Mouse (Mus musculus) liver, embryonic 15.5 days (tissue): ENCODE results near the gene Arg1. TPM values are rescaled to one million over a fixed set of nuclear protein-coding genes. Genes with fewer than 3 reads are reported as not detected.
A peak's percentile ranks its signal among the peaks of the same experiment; 100 is the strongest.

Experiments
- ATAC-seq: fragments of 200-750 bp; cut with Nextera tagmentation; 2 replicates; pipeline ENCODE4 v1.8.0; 2017; ENCODE audit warnings: moderate number of reproducible peaks, mild to moderate bottlenecking, moderate library complexity; ENCODE audit not compliant: insufficient read depth
- H3K27ac ChIP-seq: fragments of 300-500 bp; sonication (generic); replicated peaks from 2 replicates; pipeline ENCODE4 v1.5.1; 2015; ENCODE audit warnings: mild to moderate bottlenecking, inconsistent platforms
- H3K27me3 ChIP-seq: fragments of 300-500 bp; sonication (generic); 2 replicates; pipeline ENCODE4 v1.6.1; 2015; ENCODE audit warnings: mild to moderate bottlenecking, inconsistent platforms
- H3K36me3 ChIP-seq: fragments of 300-500 bp; sonication (generic); replicated peaks from 2 replicates; pipeline ENCODE4 v1.6.1; 2015; ENCODE audit warnings: moderate library complexity, mild to moderate bottlenecking, inconsistent platforms
- H3K4me1 ChIP-seq: fragments of 300-500 bp; sonication (generic); replicated peaks from 2 replicates; pipeline ENCODE4 v1.6.1; 2015; ENCODE audit warnings: inconsistent platforms
- H3K4me2 ChIP-seq: fragments of 300-500 bp; sonication (generic); 2 replicates; pipeline ENCODE4 v1.6.1; 2015; ENCODE audit warnings: moderate library complexity, mild to moderate bottlenecking, inconsistent platforms
- H3K4me3 ChIP-seq: fragments of 300-500 bp; sonication (generic); replicated peaks from 2 replicates; pipeline ENCODE4 v1.5.1; 2015; ENCODE audit warnings: mild to moderate bottlenecking, inconsistent platforms
- H3K9ac ChIP-seq: fragments of 300-500 bp; sonication (generic); 2 replicates; pipeline ENCODE4 v1.6.1; 2015; ENCODE audit warnings: moderate library complexity, mild to moderate bottlenecking, inconsistent platforms
- H3K9me3 ChIP-seq: fragments of 300-500 bp; sonication (generic); replicated peaks from 2 replicates; pipeline ENCODE4 v1.6.1; 2016; ENCODE audit warnings: inconsistent platforms
- WGBS: fragments of 180-500 bp; shearing (Covaris S2); methylation state at CpG from one replicate; pipeline ENCODE4 v1.1.7; 2015; ENCODE audit warnings: mixed read lengths; ENCODE audit not compliant: insufficient replicate concordance; 5-methylcytosine and 5-hydroxymethylcytosine counted together
- polyA plus RNA-seq: library from polyadenylated mRNA; unstranded; fragments of >200 nt; fragmentation: Nextera tagmentation; extraction: Ambion mirVana; gene quantifications from 2 replicates; pipeline ENCODE4 v1.2.1, GENCODE M21; 2015

Gene Arg1
- polyA plus RNA-seq, 1 experiment from 2014 or later = 59.6 TPM

- Histone ChIP-seq H3K4me2 (no peak overlapping the region), H3K9ac (no peak overlapping the region), H3K4me1 (peaks cover 6% of the 10 kb centered on the region; the same call in 1 of the 2 replicates), H3K36me3 (no peaks in the 10 kb centered on the region), H3K4me3 (no peak overlapping the region), H3K9me3 (no peaks in the 10 kb centered on the region), H3K27ac (no peak overlapping the region), H3K27me3 (no peaks in the 10 kb centered on the region)
- ATAC-seq = no peak
- WGBS = 56% methylated on average over 7 of the region's 7 CpGs
Measured at GRCm38 (mm10) chr10:24952549-24952948, 25.3 kb upstream of the Arg1 start.

GRCm38 (mm10) chr10:24951575-24951974 is 24.3 kb upstream of the Arg1 start:
- ATAC-seq = peak; percentile 54; the same call in 1 of the 2 replicates
- Histone ChIP-seq H3K9ac (no peak overlapping the region), H3K27me3 (no peaks in the 10 kb centered on the region), H3K27ac (peak overlapping the region; percentile 45; the same call in 1 of the 2 replicates), H3K36me3 (no peaks in the 10 kb centered on the region), H3K9me3 (no peaks in the 10 kb centered on the region), H3K4me2 (no peak overlapping the region), H3K4me3 (no peak overlapping the region), H3K4me1 (peaks cover 6% of the 10 kb centered on the region; the same call in 1 of the 2 replicates)
- WGBS = 71% methylated on average over 8 of the region's 8 CpGs

GRCm38 (mm10) chr10:24950223-24950622 is 22.9 kb upstream of the Arg1 start:
- Histone ChIP-seq H3K36me3 (no peaks in the 10 kb centered on the region), H3K4me2 (no peak overlapping the region), H3K9me3 (no peaks in the 10 kb centered on the region), H3K4me1 (peaks cover 6% of the 10 kb centered on the region; the same call in 1 of the 2 replicates), H3K27me3 (no peaks in the 10 kb centered on the region), H3K27ac (no peak overlapping the region), H3K4me3 (no peak overlapping the region), H3K9ac (no peak overlapping the region)
- ATAC-seq = no peak
- 39% methylated on average over 4 of the region's 4 CpGs for WGBS

- H3K4me1 ChIP-seq = peaks cover 6% of the 10 kb centered on the region; the same call in 1 of the 2 replicates
- peak; percentile 73 for ATAC-seq
- no peaks in the 10 kb centered on the region for H3K36me3 ChIP-seq
- H3K9me3 ChIP-seq = no peaks in the 10 kb centered on the region
- H3K4me3 ChIP-seq = no peak overlapping the region
- H3K27ac ChIP-seq = peak overlapping the region; percentile 63
- peak overlapping the region; percentile 19 for H3K4me2 ChIP-seq
- no peaks in the 10 kb centered on the region for H3K27me3 ChIP-seq
- H3K9ac ChIP-seq = no peak overlapping the region
- WGBS = 62% methylated on average over 8 of the region's 8 CpGs
Measured at GRCm38 (mm10) chr10:24948278-24948677, 21.0 kb upstream of the Arg1 start.

GRCm38 (mm10) chr10:24947871-24948270 is 20.6 kb upstream of the Arg1 start:
- H3K27ac ChIP-seq = peak overlapping the region; percentile 63
- 40% methylated on average over 3 of the region's 3 CpGs for WGBS
- no peaks in the 10 kb centered on the region for H3K9me3 ChIP-seq
- H3K36me3 ChIP-seq = no peaks in the 10 kb centered on the region
- no peak overlapping the region for H3K4me3 ChIP-seq
- peak; percentile 54 for ATAC-seq
- no peak overlapping the region for H3K9ac ChIP-seq
- H3K4me2 ChIP-seq = peak overlapping the region; percentile 19; the same call in 1 of the 2 replicates
- H3K27me3 ChIP-seq = no peaks in the 10 kb centered on the region
- peaks cover 6% of the 10 kb centered on the region; the same call in 1 of the 2 replicates for H3K4me1 ChIP-seq

GRCm38 (mm10) chr10:24930143-24930542 is 2.9 kb upstream of the Arg1 start:
- Histone ChIP-seq H3K9me3 (no peaks in the 10 kb centered on the region), H3K4me1 (no peaks in the 10 kb centered on the region), H3K9ac (no peak overlapping the region), H3K27ac (no peak overlapping the region), H3K4me2 (no peak overlapping the region), H3K27me3 (no peaks in the 10 kb centered on the region), H3K4me3 (no peak overlapping the region), H3K36me3 (no peaks in the 10 kb centered on the region)
- WGBS = 47% methylated on average over 6 of the region's 6 CpGs
- ATAC-seq = no peak

- ATAC-seq = no peak
- Histone ChIP-seq H3K4me1 (no peaks in the 10 kb centered on the region), H3K27ac (no peak overlapping the region), H3K9ac (no peak overlapping the region), H3K4me3 (peak overlapping the region; percentile 14; the same call in 1 of the 2 replicates), H3K4me2 (peak overlapping the region; percentile 48), H3K36me3 (no peaks in the 10 kb centered on the region), H3K9me3 (no peaks in the 10 kb centered on the region), H3K27me3 (no peaks in the 10 kb centered on the region)
- 13% methylated on average over 12 of the region's 12 CpGs for WGBS
Measured at GRCm38 (mm10) chr10:24928072-24928471, 788 bp upstream of the Arg1 start.

- Histone ChIP-seq H3K9ac (no peak overlapping the region), H3K4me1 (no peaks in the 10 kb centered on the region), H3K9me3 (no peaks in the 10 kb centered on the region), H3K27ac (no peak overlapping the region), H3K27me3 (no peaks in the 10 kb centered on the region), H3K4me2 (peak overlapping the region; percentile 28), H3K4me3 (peak overlapping the region; percentile 35), H3K36me3 (0 out of 2 replicates have a peak, but pooled peaks cover 3% of the 10 kb centered on the region)
- WGBS = 67% methylated on average over 10 of the region's 10 CpGs
- ATAC-seq = no peak
Measured at GRCm38 (mm10) chr10:24926380-24926779, 904 bp downstream of the Arg1 start.

GRCm38 (mm10) chr10:24924296-24924695 is 3.0 kb downstream of the Arg1 start:
- no peak overlapping the region for H3K27ac ChIP-seq
- no peak for ATAC-seq
- no peaks in the 10 kb centered on the region for H3K27me3 ChIP-seq
- H3K9me3 ChIP-seq = no peaks in the 10 kb centered on the region
- H3K4me3 ChIP-seq = no peak overlapping the region
- H3K9ac ChIP-seq = no peak overlapping the region
- 0 out of 2 replicates have a peak, but pooled peaks cover 3% of the 10 kb centered on the region for H3K36me3 ChIP-seq
- H3K4me1 ChIP-seq = no peaks in the 10 kb centered on the region
- 53% methylated on average over 3 of the region's 3 CpGs for WGBS
- H3K4me2 ChIP-seq = no peak overlapping the region; the same call in 1 of the 2 replicates

- Histone ChIP-seq H3K27me3 (no peaks in the 10 kb centered on the region), H3K36me3 (peaks cover 11% of the 10 kb centered on the region), H3K27ac (no peak overlapping the region), H3K4me3 (no peak overlapping the region), H3K9ac (no peak overlapping the region), H3K4me2 (no peak overlapping the region), H3K9me3 (no peaks in the 10 kb centered on the region), H3K4me1 (no peaks in the 10 kb centered on the region)
- WGBS = 68% methylated on average over 4 of the region's 4 CpGs
- ATAC-seq = 0 out of 2 replicates have a peak, but pooled peaks have one; percentile 23
Measured at GRCm38 (mm10) chr10:24922977-24923376, 4.3 kb downstream of the Arg1 start.

GRCm38 (mm10) chr10:24915486-24915885 is 11.8 kb downstream of the Arg1 start:
- Histone ChIP-seq H3K27me3 (no peaks in the 10 kb centered on the region), H3K4me3 (no peak overlapping the region), H3K9ac (no peak overlapping the region), H3K9me3 (no peaks in the 10 kb centered on the region), H3K4me2 (no peak overlapping the region), H3K36me3 (peaks cover 62% of the 10 kb centered on the region), H3K27ac (no peak overlapping the region), H3K4me1 (no peaks in the 10 kb centered on the region)
- ATAC-seq = no peak
- WGBS = 82% methylated on average over 6 of the region's 6 CpGs

GRCm38 (mm10) chr10:24912576-24912975 is 14.7 kb downstream of the Arg1 start:
- H3K36me3 ChIP-seq = peaks cover 79% of the 10 kb centered on the region
- no peak for ATAC-seq
- no peaks in the 10 kb centered on the region for H3K27me3 ChIP-seq
- no peak overlapping the region for H3K27ac ChIP-seq
- WGBS = 89% methylated on average over 14 of the region's 14 CpGs
- no peaks in the 10 kb centered on the region for H3K4me1 ChIP-seq
- H3K4me2 ChIP-seq = no peak overlapping the region
- H3K9ac ChIP-seq = no peak overlapping the region
- H3K9me3 ChIP-seq = no peaks in the 10 kb centered on the region
- H3K4me3 ChIP-seq = no peak overlapping the region
